Mouse (Mus musculus) liver, embryonic 14.5 days (tissue): ENCODE measurements around the gene Stub1. TPM values are rescaled to one million over a fixed set of nuclear protein-coding genes. Genes with fewer than 3 reads are reported as not detected.

Experiments
- ATAC-seq: fragments of 200-750 bp; cut with Nextera tagmentation; 2 replicates; pipeline ENCODE4 v1.8.0; 2017; ENCODE audit warnings: moderate number of reproducible peaks, mild to moderate bottlenecking, moderate library complexity; ENCODE audit not compliant: insufficient read depth
- DNase-seq, 3 experiments: peaks; one replicate each; pipeline ENCODE4 v3.0.0-alpha.2; 2012 to 2013; ENCODE audit warnings: low read depth in 3 of 3, low spot score in 3 of 3
- H3K27ac ChIP-seq: fragments of 300-500 bp; sonication (generic); 2 replicates; pipeline ENCODE4 v1.5.1; 2014; ENCODE audit warnings: moderate library complexity, mild to moderate bottlenecking, control low read depth, inconsistent platforms
- H3K27me3 ChIP-seq: fragments of 300-500 bp; sonication (generic); 2 replicates; pipeline ENCODE4 v1.6.1; 2014; ENCODE audit warnings: mild to moderate bottlenecking, low read length, moderate library complexity; ENCODE audit not compliant: control insufficient read depth, insufficient read depth
- H3K36me3 ChIP-seq: fragments of 300-500 bp; sonication (generic); replicated peaks from 2 replicates; pipeline ENCODE4 v1.6.1; 2014; ENCODE audit warnings: low read depth; ENCODE audit not compliant: control insufficient read depth, insufficient read depth
- H3K4me1 ChIP-seq, 2 experiments: fragments of 200-500 bp in 1 of 2; fragments of 300-500 bp in 1 of 2; sonication (generic) in 1 of 2; replicated peaks; 2 replicates each; pipeline ENCODE4 v1.6.1; 2012 to 2014; ENCODE audit warnings: antibody characterized with exemption in 1 of 2, inconsistent platforms in 1 of 2, low read length in 1 of 2; ENCODE audit not compliant: control insufficient read depth in 2 of 2, insufficient read depth in 2 of 2
- H3K4me2 ChIP-seq: fragments of 300-500 bp; sonication (generic); 2 replicates; pipeline ENCODE4 v1.6.1; 2014; ENCODE audit warnings: low read depth, mild to moderate bottlenecking, control low read depth, moderate library complexity
- H3K4me3 ChIP-seq, 2 experiments: fragments of 200-500 bp in 1 of 2; fragments of 300-500 bp in 1 of 2; sonication (generic) in 1 of 2; 2 replicates each; pipeline ENCODE4 v1.5.1; 2012 to 2014; ENCODE audit warnings: low read depth in 2 of 2, low read length in 2 of 2, mild to moderate bottlenecking in 2 of 2, control low read depth in 1 of 2, inconsistent platforms in 1 of 2, moderate library complexity in 1 of 2; ENCODE audit not compliant: insufficient read depth in 1 of 2
- H3K9ac ChIP-seq: fragments of 300-500 bp; sonication (generic); replicated peaks from 2 replicates; pipeline ENCODE4 v1.6.1; 2014; ENCODE audit warnings: mild to moderate bottlenecking, control low read depth, moderate library complexity
- H3K9me3 ChIP-seq: fragments of 300-500 bp; sonication (generic); 2 replicates; pipeline ENCODE4 v1.6.1; 2016; ENCODE audit warnings: low read length, mixed read lengths; ENCODE audit not compliant: control insufficient read depth
- CTCF ChIP-seq: IDR thresholded peaks from 2 replicates; pipeline ENCODE4 v1.5.1; 2016; ENCODE audit warnings: antibody characterized with exemption, low read depth, control low read depth
- EP300 ChIP-seq: IDR thresholded peaks from 2 replicates; pipeline ENCODE4 v1.6.1; 2016; ENCODE audit warnings: antibody characterized with exemption, low read depth
- WGBS: fragments of 180-500 bp; shearing (Covaris S2); extraction: QIAGEN DNeasy Blood & Tissue Kit; methylation state at CpG from one replicate; pipeline ENCODE4 v1.1.7; 2014; ENCODE audit not compliant: insufficient replicate concordance; 5-methylcytosine and 5-hydroxymethylcytosine counted together
- polyA plus RNA-seq, 2 experiments: library from polyadenylated mRNA; depleted of rRNA in 1 of 2; stranded (reverse) in 1 of 2; unstranded in 1 of 2; fragments of >200 nt; fragmentation: Nextera tagmentation in 1 of 2; extraction: Ambion mirVana in 1 of 2; gene quantifications; 2 replicates each; pipeline versions ENCODE4 v1.2.1 to v1.2.3; 2012 to 2014

Stub1 gene
- polyA plus RNA-seq, 2 experiments, result 85.1 to 96.7 TPM

- Histone ChIP-seq H3K4me2 (peak within 1 kb of the TSS; percentile 85), H3K9ac (peak within 1 kb of the TSS; percentile 60), H3K4me1 (peaks cover 0 to 15% of the 10 kb centered on the region in 2 experiments; a peak in 3 of 4 replicates), H3K27ac (peak within 1 kb of the TSS; percentile 32), H3K4me3 (peak within 1 kb of the TSS; percentile 54 to 77), H3K9me3 (no peaks in the 10 kb centered on the region), H3K36me3 (no peaks in the 10 kb centered on the region; the same call in 1 of the 2 replicates), H3K27me3 (no peaks in the 10 kb centered on the region)
- ATAC-seq, result peak; percentile 76
- under 1% methylated on average over 24 of the region's 24 CpGs for WGBS
- DNase-seq, result no peak
- TF ChIP-seq EP300 (no peak), CTCF (0 out of 2 replicates have a peak, but pooled peaks have one; percentile 7)
Measured at GRCm38 (mm10) chr17:25868601-25869191, 35.5 kb upstream of the Stub1 start, which contains the start of gene Mcrip2. TSS of gene Mcrip2 (minus strand) at chr17:25868764.

- Histone ChIP-seq H3K9ac (peak overlapping the region; percentile 60), H3K4me3 (peak overlapping the region; percentile 54 to 77), H3K9me3 (no peaks in the 10 kb centered on the region), H3K36me3 (no peaks in the 10 kb centered on the region; the same call in 1 of the 2 replicates), H3K27me3 (no peaks in the 10 kb centered on the region), H3K4me1 (peaks cover 0 to 15% of the 10 kb centered on the region in 2 experiments; a peak in 3 of 4 replicates), H3K4me2 (peak overlapping the region; percentile 85), H3K27ac (peak overlapping the region; percentile 32)
- ATAC-seq, result peak; percentile 63
- DNase-seq, result no peak
- WGBS, result under 1% methylated on average over 42 of the region's 42 CpGs
- no peak for TF ChIP-seq EP300
- no peak for TF ChIP-seq CTCF
Measured at GRCm38 (mm10) chr17:25867836-25868600, 34.8 kb upstream of the Stub1 start.

GRCm38 (mm10) chr17:25867509-25867835 is 34.3 kb upstream of the Stub1 start:
- Histone ChIP-seq H3K36me3 (no peaks in the 10 kb centered on the region; the same call in 1 of the 2 replicates), H3K9me3 (no peaks in the 10 kb centered on the region), H3K27me3 (no peaks in the 10 kb centered on the region), H3K27ac (peak overlapping the region; percentile 32), H3K9ac (peak overlapping the region; percentile 60), H3K4me3 (peak overlapping the region; percentile 54 to 77), H3K4me1 (peaks cover 0 to 15% of the 10 kb centered on the region in 2 experiments; a peak in 3 of 4 replicates), H3K4me2 (peak overlapping the region; percentile 85)
- DNase-seq, result no peak
- TF ChIP-seq CTCF, result no peak
- no peak for TF ChIP-seq EP300
- WGBS, result 4% methylated on average over 7 of the region's 7 CpGs
- ATAC-seq, result peak; percentile 41

GRCm38 (mm10) chr17:25866172-25866571 is 33.0 kb upstream of the Stub1 start:
- H3K36me3 ChIP-seq, result no peaks in the 10 kb centered on the region; the same call in 1 of the 2 replicates
- H3K27ac ChIP-seq, result no peak overlapping the region
- H3K9ac ChIP-seq, result no peak overlapping the region
- WGBS, result 78% methylated on average over 3 of the region's 3 CpGs
- ATAC-seq (no peak), DNase-seq (no peak)
- no peak overlapping the region for H3K4me3 ChIP-seq
- peaks cover 8 to 21% of the 10 kb centered on the region in 2 experiments for H3K4me1 ChIP-seq
- TF ChIP-seq CTCF, result no peak
- TF ChIP-seq EP300, result no peak
- no peak overlapping the region for H3K4me2 ChIP-seq
- H3K9me3 ChIP-seq, result no peaks in the 10 kb centered on the region
- H3K27me3 ChIP-seq, result no peaks in the 10 kb centered on the region

- peaks cover 13 to 28% of the 10 kb centered on the region in 2 experiments for H3K4me1 ChIP-seq
- H3K9ac ChIP-seq, result no peak overlapping the region
- H3K27me3 ChIP-seq, result no peaks in the 10 kb centered on the region
- H3K4me2 ChIP-seq, result no peak overlapping the region
- no peaks in the 10 kb centered on the region; the same call in 1 of the 2 replicates for H3K36me3 ChIP-seq
- WGBS, result 87% methylated on average over 11 of the region's 11 CpGs
- TF ChIP-seq EP300 (no peak), CTCF (no peak)
- no peak for DNase-seq
- no peaks in the 10 kb centered on the region for H3K9me3 ChIP-seq
- no peak overlapping the region for H3K27ac ChIP-seq
- ATAC-seq, result no peak
- no peak overlapping the region for H3K4me3 ChIP-seq
Measured at GRCm38 (mm10) chr17:25865288-25865687, 32.1 kb upstream of the Stub1 start.
